Mouse (Mus musculus): ENCODE results near the gene Amotl2.
"Not testable (repeated sequence)": the region's sequence is repeated elsewhere in the genome, so short reads cannot be mapped to it uniquely, and the experiment has no call there.

Gene Amotl2

GRCm38 (mm10) chr9:102733459-102733858, 17.0 kb downstream of the Amotl2 start:
- no peak for DNase-seq (ENCODE audit: extremely low spot score, low spot score)

DNA sequence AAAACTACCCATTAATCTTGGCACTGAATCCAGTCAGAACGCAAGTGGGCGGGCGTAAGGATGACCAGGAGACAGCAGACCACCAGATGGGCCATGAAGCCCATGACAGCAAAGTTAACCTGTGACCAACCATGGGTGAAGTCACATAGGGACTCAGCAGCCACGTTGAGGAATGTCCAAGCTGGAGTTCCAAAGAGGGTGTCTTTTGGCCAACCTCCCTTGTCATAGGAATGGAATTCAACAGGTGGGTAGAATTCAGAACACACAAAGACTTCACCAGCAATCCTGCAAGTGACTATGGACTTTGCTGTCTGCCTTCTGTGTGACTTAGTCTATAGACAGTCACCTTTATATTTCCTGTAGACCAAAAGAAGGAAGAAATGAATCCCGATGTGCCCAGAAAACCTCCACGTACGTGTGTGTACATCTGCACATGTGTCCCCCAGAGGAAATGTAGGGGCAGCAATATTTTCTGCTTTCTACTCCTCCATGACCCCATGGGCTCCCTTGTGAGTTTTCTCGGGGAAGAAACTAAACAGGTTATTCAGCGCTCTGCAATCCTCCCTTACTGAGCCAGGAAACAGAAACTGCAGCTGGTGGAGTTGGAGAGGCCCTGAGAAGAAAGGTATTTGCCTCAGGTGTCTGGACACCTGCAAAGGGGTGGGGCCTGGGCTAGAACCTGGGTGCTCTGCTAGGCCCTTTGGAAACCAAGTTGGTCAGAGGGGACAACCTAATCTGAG, 17.7 kb downstream of the Amotl2 start:
- DNase-seq (ENCODE audit: extremely low spot score, low spot score): no peak

- no peak for DNase-seq (ENCODE audit: extremely low spot score, low spot score)
Observed at GRCm38 (mm10) chr9:102734739-102735075, 18.2 kb downstream of the Amotl2 start.

DNA sequence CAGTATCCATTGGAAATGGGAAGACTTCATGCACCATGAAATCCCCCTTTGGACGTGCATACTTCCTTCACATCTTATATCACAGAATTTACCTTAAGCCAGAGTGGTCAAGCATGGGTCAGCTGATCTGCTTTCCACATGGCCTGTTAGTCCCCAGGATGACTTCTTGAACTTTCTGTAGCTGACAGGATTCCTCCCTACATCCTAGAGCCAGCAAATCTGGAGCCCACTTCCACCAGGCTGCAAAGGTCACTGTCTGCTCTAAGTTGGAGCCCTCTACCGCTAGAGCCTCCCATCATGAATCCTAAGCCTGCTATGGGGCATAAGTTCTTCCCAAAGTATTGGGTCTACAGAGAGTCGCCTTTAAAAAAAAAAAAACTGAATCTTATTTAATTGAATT, 18.8 kb downstream of the Amotl2 start:
- no peak for DNase-seq (ENCODE audit: extremely low spot score, low spot score)

DNA sequence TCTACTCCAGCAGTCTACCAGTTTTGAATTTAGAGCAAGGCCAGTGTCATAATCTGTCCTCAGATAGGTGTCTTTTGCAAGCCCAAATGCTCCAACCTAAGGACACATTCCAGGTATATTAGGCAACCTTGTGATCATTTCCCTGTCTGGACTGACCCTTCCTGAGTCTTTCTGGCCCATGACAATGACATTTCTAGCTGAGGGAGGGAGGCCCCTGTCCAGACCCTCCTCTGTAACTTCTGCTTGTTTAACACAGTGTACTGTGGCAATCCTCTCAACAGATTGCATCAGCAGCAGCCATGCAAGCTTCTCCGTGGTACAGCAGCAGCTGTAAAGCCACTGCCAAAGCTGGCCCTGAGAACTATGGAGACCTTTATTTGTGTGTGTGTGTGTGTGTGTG, 19.5 kb downstream of the Amotl2 start:
- DNase-seq (ENCODE audit: extremely low spot score, low spot score): no peak

DNA sequence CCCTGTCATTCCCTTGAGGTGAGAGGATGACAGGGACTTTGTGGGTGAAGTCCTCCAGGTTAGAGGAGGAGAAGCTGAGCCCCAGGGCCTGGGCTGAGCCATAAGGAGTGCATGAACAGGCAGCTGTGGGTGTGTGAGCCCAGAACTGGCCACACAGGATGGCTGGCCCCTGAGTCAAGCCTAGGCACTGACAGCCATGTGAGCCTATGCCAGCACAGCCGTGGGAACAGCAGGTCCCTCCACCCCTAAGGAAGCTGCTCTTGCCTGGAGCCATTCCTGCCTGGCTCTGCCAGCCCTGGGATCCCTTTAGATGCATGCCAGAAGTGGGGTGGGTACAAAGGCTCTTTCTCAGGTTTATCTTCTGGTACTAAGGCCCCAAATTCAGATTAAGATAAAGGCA, 20.9 kb downstream of the Amotl2 start:
- no peak for DNase-seq (ENCODE audit: extremely low spot score, low spot score)

- no peak for DNase-seq (ENCODE audit: extremely low spot score, low spot score)
Observed at GRCm38 (mm10) chr9:102746753-102747152, 30.3 kb downstream of the Amotl2 start.

- DNase-seq (ENCODE audit: extremely low spot score, low spot score): no peak
Observed at GRCm38 (mm10) chr9:102747902-102748301, 31.4 kb downstream of the Amotl2 start.

DNA sequence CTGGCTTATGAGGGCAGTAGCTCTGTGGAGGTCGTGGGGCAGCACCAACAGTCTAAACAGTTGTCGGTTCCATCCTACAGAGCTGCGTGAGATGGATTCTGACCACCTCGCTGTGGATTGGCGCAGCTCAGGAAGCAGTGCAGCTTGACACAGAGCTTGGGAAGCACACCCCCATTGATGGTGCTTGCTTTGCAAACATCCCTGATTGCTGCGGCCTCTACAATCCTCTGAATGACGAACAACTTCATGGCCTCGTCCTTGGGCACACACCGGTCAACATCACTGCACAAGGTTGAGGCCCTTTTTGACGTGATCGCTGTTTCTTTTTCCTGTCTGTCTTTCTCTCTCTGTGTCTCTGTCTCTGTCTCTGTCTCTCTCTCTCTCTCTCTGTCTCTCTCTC, 32.7 kb downstream of the Amotl2 start:
- DNase-seq (ENCODE audit: extremely low spot score, low spot score): no peak

- no peak for DNase-seq (ENCODE audit: extremely low spot score, low spot score)
Observed at GRCm38 (mm10) chr9:102751632-102752303, 35.3 kb downstream of the Amotl2 start.

DNA sequence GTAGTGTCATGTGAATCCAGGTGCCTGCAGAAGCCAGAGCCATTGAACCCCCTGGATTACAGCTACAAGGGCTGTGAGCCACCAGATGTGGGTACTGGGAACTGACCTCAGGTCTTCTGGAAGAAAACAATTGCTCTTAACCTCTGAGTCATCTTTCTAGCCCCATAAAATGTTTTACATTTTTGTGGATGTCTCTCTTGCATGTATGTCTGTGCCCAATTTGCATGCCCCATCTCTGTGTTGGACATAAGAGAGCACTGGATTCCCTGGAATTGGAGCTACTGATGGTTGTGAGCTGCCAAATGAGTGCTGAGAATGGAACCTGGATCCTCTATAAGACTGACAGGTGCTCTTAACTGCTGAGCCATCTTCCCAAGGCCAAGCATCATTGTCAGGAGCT, 36.8 kb downstream of the Amotl2 start:
- no peak for DNase-seq (ENCODE audit: extremely low spot score, low spot score)

- no peak for DNase-seq (ENCODE audit: extremely low spot score, low spot score)
Observed at GRCm38 (mm10) chr9:102755161-102755560, 38.7 kb downstream of the Amotl2 start.

DNA sequence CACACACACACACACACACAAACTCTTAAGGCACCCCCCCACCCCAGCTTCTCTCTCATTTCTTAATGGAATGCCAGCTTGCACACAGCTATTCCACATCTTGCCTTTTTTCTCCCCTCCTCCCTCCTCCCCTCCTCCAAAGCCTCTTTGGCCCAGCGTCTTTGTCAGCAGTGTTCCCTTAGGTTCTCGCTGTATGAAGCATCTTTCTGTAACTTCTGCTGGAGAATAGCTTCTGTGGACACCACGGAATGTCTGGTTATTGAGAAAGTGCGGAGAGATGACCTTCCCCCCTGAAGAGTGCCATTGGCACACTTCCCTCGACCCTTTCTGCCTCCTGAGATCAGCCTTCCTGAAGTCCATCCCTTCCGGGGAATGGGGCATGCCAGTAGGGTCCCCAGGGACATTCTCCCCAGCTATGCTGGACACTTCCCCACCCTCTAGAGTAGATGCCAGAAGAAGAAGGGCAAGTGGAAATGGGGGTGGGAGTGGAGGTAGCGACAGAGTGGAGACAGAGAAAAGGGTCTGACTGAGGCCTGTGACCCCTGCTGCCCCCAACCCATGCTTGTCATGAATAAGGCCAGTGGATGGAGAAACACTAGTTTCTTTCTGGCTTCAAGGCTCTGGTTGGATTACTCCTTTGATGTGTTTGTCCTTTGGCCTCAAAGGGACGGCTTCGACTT, 39.3 kb downstream of the Amotl2 start:
- no peak for DNase-seq (ENCODE audit: extremely low spot score, low spot score)

- DNase-seq (ENCODE audit: extremely low spot score, low spot score): no peak
Observed at GRCm38 (mm10) chr9:102756352-102756751, 39.9 kb downstream of the Amotl2 start.

DNA sequence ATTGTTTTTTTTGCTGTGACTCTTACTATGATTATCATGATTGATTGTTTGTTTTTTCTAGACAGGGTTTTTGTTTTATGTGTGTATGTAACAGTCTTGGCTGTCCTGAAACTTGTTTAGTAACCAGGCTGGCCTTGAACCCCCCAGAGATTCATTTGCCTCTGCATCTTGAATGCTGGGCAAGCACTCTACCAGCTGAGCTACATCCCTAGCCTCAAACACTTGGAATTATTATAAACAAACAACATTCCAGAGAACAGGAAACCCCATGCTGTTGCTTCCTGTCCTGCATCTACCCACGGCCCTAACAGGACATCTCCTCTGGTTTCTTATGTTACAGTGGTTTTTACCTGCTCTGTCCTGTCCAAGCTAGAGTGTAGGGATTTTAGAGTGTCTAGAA, 42.4 kb downstream of the Amotl2 start:
- no peak for DNase-seq (ENCODE audit: extremely low spot score, low spot score)

DNA sequence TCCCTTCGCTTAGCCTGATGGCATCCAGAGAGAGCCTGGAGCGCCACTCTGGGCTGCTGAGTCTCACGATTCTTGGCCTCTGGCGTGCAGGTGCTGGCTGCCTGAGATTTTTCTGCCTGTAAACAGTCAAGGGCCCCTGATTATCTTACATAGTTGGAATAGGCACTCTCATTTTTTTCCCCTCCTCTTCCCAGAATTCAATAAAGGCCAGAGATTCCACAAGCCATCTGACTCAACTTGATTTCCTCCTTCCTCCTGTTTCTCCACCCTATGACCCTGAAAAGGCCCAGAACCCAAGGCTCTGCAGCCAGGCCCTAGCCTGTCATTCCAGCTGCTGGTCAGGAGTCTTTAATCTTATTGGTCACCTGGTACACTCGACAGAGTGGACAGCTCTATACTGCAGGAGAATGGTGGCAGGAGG, 43.1 kb downstream of the Amotl2 start:
- no peak for DNase-seq (ENCODE audit: extremely low spot score, low spot score)

GRCm38 (mm10) chr9:102761599-102761998, 45.1 kb downstream of the Amotl2 start:
- no peak for DNase-seq (ENCODE audit: extremely low spot score, low spot score)

DNA sequence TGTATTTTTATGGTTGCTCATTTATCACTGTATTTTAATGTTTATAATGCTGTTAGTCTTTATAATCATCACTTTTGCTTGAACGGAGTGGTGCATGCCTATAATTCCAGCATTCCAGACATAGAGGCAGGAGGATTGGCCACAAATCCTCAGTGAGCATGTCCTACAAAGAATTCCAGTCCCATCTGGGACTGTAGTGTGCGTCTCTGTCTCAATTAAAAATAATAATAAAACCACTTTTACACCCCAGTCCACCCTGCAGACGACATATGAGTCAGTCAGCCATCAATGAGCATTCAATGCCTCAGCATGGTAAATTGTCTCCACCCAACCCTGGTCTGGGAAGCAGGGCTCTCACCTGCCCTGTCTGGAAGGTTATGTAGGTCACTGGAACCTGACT, 46.4 kb downstream of the Amotl2 start:
- no peak for DNase-seq (ENCODE audit: extremely low spot score, low spot score)

- no peak for DNase-seq (ENCODE audit: extremely low spot score, low spot score)
Observed at GRCm38 (mm10) chr9:102763520-102763919, 47.0 kb downstream of the Amotl2 start.

GRCm38 (mm10) chr9:102764540-102764939, 48.1 kb downstream of the Amotl2 start:
- DNase-seq (ENCODE audit: extremely low spot score, low spot score): not testable (repeated sequence)

DNA sequence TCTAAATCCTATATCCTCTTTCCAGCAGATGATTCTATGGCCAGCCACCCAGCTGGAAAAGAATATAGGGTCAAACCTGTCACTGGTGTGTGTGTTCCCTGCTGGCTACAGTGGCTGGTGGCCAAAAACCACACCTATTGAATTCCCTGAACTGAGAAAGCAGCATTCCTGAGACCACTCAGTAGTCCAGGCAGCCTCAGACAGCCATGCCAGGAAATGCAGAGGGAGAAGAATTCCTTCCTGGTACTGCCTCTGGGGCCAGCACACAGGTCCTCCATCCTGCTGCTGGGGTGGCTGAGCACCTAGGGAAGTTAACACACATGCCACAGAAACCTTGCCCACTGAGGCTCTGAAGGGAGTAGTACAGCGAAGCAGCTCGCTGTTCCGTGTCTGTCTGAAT, 50.3 kb downstream of the Amotl2 start:
- no peak for DNase-seq (ENCODE audit: extremely low spot score, low spot score)

DNA sequence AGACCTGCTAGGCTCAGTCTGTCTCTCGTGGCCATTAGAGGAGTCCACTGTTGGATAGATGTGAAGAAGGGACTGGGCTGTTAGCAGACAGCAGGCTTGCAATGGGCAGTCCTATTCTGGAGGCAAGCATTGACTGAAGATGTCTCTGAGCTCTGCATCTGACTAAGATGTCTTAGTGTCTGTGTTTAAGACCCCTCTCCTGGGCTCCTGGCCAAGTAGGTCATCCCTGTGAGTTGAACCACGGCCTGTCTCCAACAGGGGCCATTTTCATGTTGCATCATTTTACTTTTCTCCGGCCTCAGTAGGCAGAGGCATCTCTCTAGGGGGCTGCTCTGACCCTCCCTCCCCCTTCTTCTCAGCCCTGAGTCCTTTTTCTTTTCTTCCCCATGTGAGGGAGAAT, 52.8 kb downstream of the Amotl2 start:
- DNase-seq (ENCODE audit: extremely low spot score, low spot score): no peak

DNA sequence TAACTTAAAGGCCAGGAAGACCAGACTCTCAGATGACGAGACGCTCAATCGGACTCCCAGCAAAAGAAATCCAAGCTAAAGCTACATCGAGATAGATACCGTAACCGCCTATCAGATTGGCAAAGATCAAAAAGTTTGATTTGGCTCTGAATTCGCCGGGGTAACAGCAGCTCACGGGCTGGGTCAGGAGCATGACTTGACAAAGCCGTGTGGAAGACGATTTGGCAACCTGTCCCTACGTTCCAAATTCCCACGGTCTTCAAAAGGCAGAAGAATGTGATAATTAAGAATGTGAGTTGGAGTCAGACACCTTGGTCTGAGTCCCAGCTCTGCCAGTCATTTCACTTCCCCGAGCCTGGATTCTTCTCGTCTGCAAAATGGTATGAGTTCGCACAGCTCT, 53.7 kb downstream of the Amotl2 start:
- DNase-seq (ENCODE audit: extremely low spot score, low spot score): no peak

Measured in neural tube, embryonic 10.5 days (tissue).